Mouse (Mus musculus) left cerebral cortex, adult 11 months (tissue): ENCODE results near the gene Ola1.

Source experiments
- DNase-seq: peaks from one replicate; pipeline ENCODE4 v3.0.0; 2022; ENCODE audit warnings: low spot score

Ola1 gene

DNA sequence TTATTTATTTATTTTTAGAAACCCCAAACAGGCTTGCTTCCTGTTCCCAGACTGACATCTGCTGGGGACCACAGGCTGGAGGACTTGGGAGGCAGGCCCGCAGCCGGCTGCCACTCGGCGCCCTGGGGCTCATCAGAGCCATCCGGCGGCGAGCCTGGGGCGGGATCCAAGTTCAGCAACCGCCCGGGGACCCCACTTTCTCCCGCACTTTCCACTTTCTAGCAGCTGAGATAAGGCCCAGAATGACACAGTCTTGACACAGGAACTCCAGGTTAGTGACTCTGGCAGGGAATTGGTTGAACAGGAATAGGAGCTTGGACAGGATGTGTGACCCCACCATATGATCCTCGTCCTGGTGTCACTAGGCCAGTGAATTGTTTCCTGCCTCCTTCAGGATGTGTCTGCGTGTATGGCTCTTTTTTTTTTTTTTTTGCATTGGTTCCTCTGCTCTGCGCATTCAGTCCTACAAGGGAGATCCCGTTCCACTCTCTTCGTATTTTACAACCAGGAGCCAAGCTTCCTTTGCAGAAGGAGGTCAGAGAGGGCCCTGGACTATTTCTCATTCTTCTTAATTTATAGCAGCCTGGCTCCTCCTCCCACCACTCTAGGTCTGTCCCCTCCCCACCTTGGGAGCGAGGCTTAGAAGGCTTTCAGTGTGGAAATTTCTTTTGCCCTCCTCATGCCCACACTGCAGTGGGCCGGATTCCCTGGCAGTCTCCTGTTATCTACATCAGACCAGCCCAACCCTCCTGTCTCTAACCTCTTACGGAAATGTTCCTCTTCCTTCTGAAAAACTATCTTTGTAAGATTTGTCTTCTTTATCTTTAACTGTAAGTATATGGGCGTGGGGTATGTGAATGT lies 152.2 kb downstream of the Ola1 start:
- DNase-seq = no peak

DNA sequence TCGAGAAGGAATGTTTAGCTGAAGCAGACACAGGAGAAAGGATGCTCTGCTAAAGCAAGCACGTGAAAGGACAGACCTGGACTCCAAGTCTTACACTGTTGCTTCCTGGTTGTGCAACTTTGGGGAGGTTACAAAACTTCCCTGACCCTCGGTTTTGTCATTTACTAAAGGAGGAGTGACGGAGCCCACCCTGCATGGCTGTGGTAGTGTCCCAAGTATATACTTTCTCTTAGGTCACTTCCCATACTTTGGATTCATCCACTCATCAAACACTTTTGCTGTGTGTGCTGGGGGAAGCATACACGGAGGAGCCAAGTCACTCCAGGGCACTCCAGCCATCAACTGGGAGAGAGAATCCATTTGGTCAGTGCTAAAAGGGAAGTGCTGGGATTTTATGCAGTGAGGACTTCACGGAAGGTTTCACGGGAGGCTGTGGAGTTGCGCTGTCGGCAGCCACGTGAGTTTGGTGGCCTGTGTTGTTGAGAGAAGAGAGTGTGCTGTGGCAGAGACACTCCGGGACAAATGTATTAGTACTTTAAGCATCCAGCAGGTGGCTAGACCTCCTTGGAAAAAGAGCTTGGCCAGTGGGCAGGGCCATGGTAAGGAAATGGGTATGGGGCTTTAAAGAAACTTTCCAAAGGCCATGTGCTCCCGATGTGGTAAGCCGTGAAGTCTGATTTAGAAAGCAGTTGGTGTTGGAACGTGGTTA lies 154.7 kb downstream of the Ola1 start:
- no peak for DNase-seq

DNA sequence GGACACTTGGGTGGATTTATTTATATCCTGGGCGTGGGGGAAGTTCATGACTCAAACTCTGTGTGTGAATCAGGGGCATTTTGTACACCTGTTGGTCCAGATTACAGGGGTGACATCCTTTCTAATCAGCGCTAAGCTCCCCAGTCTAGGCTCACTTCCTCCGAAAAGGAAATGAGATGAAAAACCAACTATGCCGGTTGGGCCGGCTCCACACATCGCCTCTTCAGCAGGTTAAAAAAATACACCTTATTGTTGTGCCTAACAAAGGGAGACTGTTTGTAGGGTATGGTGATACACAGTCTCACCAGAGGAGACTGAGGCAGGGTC lies 158.5 kb downstream of the Ola1 start:
- DNase-seq = no peak

DNA sequence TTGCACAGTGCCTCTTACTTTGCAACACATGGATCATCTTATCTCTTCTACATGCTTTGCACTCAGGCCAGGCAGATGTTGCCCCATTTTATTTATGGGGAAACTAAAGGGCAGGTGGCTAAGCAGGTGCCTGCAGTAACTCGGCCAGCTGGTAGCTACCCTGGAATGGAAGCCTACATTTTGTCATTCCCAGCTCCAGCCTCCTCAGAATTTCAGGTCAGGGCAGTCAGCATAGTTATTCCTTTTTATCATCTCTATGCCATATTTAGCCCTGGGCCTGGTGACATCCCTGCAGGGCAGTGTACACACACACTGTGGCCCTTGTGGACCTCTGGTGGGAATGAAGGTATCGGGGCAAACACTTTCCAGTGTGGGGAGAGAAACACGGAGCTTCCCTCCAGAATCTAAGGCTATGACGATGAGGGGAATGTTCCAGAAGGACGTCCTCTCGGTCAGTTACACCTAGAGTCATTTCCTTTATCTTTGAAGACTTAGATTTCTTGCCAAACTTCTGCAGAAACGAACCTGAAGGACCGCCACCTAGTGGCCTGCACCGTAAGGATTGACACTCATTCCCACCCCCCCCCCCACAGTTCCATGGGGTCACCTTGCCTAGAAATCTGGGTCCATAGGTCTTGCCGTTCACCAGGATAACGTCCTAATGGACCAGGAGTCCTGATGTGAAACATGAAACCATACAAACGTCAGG lies 159.0 kb downstream of the Ola1 start:
- no peak for DNase-seq

DNA sequence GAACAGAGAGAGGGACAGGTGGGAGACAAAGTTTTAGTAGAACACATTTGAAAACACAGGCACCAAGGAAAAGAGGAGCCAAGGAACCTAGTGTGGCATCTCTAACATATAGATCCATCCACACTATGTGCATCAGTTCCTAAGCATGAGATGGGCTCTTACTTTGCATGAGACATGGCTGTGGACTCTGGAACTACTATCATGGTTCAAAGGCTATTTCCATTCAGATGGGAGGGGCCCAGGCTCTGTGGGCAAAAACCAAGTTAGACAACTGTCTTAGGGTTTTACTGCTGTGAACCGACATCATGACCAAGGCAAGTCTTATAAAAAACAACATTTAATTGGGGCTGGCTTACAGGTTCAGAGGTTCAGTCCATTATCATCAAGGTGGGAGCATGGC lies 160.4 kb downstream of the Ola1 start:
- no peak for DNase-seq

DNA sequence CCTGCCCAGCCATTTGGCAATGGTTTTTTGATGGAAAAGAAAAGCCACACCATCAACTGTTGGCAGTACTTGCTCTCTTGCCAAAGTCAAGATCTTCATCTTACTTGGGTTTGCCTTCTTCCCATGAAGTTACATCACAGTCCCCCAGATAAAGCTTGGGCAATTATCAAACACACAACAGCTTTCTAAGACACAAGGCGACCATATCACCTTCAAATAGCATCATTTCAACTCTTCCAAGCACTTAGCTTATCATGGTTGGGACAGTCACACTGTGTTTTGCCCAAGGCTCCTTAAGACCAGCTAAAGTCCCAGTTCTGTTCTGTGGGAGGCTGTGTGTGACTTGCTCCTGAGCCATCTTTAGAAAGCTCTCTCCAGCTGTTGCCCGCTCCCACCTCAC lies 161.1 kb downstream of the Ola1 start:
- no peak for DNase-seq

DNA sequence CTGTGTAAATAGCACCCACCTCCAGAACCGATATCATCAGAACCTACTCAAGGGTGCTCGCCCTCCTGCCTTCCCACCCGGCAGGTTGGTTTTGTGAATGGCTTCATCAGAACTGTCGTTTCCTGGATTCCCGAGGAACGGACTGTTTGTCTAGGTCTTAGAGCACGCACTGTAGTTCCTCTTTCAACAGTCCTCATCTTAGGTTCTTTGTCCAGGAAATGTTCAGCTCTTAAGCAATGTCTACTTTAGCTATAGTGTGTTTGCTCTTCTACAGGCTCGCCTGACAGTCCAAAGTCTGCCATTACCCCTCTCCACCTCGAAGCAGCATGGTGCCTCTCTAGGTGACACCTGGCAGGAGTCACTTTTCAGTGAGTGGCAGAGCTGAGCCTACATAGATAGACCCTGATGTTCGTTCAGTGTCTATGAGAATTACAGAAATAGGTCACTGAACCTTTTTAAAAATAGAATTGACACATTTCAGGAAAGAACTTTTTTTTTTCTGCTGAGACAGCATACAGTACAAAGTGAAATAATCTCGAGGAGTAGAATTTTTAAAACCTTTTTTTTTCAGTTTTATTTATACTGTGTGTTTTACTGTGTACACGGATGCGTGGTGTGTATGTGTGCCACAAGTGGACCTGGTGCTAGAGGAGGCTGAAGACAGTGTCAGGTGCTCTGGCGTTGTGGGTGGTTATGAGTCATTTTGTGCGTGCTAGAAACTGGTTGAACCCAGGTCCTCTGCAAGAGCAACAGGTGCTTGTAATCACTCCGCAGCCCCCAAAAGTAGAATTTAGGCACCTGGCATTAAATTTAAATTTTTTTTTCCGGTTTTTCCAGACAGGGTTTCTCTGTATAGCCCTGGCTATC lies 162.4 kb downstream of the Ola1 start:
- DNase-seq = no peak

DNA sequence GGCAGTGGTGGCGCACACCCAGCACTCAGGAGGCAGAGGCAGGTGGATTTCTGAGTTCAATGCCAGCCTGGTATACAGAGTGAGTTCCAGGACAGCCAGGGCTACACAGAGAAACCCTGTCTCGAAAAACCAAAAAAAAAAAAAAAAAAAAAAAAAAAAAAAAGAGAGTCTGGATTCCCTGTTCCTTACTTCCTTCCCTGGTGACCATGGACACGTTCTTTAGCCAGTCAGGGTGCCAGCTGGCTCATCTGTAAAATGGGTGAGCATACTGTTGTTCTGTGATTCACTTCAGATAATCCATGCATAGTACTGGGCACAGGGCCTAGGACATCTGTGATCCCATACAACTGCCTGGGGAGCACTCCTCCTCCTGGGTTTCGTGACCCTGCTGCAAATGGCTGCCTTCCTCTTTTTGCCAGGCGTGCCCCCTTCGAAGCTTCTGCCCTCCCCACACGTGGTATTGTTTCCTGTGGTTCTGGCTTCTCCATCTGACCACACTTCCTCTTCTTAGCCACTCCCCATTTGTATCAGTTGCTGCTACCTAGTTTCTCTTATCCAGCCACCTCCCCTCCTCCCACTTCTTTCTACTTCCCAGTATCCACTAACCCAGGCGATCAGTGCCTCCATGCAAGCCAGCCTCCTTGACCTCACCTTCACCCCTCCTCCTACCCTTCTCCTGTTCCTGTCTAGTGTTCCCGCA lies 164.8 kb downstream of the Ola1 start:
- DNase-seq = no peak

DNA sequence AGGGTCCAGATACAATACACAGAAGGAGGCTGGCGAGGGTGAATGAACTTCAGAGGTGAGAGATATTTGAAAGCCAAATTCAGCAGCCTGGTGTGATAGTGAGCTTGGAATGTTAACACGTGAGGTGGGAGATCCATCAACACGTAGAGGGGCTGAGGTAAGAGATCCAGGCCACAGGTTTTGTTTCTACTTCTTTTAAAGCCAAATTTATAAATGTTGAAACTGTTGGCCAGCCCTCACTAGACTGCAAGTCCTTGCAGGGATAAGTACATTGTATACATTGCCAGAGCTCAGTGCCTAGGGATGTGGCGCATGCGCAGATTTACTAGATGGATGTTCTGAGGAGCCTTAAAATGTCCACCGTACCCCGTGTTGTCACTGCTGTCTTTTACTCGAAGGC lies 168.3 kb downstream of the Ola1 start:
- DNase-seq = no peak

DNA sequence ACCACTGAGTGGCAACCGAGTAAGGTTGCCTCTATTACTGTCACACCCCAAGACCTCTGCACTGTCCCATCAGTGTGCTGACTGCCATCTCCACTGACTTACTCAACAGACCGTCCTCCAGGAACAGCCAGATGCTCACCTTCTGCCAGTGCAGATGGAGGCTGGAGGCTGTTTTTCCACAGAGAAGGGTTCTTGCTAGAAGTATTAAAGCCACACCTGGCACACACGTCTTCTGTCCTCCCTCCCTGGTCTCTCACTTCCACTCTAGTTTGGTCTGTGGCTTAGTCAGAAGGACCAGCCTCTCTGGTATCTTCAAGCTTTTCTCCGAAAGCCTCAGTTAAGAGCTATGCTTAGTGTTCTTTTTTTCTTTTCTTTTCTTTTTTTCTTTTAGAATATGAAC lies 168.7 kb downstream of the Ola1 start:
- DNase-seq = no peak

DNA sequence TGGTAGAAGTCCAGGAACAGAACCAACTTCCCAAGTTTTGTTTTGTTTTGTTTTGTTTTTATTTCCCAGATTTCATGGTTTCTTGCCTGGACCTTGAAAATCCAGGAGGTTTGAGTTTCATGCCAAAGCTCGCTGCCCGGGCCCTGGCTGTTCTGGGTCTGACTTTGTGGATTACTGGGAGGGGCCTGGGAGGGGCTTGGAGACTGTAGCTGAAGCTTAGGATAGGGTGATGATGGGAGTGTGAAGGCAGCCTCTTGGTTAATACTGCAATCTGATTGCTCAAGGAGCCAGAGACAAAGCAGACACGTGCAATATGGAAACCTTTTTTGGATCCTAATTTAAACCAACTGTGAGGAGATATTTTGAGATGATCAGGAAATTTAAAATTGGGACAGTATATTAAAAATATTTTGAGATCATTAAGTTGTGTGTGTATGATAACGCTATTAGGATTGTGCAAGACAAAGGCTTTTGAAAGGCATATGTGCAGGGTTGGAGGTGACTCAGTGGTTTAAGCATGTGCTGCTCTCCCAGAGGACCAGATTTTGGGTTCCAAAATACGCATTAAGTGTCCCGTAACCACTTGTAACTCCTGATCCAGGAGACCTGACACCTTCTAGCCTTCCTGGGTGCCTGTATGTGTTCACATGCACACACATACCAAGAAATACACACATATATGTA lies 169.6 kb downstream of the Ola1 start:
- no peak for DNase-seq

DNA sequence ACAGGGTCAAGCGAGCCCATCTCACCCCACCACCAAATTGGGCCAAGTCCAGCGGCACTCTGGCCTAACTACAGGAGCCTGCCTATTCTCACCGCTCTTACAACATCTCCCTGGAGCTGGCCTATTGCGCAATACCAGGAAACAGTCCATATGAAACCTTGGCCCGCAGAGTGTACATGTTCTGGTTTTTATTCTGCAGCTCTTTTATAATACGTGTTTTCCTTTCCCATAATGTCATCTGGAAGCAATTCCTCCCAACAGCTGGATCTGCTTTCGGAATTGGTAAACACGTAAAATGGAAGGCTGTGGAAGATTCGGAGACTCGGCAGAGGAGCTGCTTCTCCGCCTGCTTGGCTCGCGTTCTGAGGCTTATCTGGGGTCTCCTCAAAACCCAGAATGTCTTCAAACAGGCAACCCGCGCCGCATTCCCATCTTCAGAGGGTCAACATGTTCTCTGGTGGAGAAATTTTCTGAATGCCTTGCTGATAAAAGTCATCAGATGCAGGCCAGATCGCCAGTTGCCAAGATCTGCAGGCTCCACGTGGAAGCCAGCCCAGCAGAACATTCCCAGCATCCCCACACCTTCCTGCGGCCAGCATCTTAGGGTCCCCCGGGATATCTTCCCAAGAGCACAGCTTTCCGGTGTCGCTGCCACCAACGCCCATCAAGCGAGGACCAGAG lies 171.5 kb downstream of the Ola1 start:
- DNase-seq = no peak

DNA sequence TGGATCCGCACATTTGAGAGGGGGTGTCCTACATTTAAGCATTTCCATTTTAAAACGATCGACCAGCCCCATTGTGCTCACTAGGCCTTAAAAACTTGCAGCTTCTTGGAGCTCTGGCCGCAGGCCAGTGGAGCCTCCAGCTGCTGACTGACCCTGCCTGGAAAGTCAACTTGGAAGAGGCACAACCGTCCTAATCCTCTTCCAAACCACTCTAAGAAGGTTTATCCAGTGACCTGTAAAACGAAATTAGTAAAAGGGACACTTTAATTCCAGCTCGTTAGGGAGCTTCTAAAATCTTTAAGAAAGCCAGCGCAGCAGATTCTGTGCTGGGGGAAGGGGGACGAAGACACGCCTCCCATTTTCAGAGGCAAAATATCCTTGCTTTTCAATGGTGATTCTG lies 172.1 kb downstream of the Ola1 start:
- DNase-seq = no peak

DNA sequence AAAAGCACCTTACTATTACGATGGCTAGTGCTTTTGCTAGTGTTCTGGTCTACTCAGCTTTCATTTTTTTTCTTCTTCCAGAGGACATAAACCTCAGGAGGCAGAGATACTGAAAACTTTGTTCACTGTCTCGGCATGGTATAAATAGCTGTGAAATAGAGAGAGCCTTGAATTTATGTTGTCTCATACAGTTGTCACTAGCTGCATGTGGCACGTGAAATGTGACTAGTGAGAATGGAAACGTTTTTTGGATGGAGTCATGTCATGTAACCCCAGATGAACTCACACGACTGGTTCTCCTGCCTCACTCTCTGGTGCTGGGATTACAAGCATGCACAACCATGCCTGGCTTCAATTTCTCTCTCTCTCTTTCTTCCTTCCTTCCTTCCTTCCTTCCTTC lies 173.2 kb downstream of the Ola1 start:
- DNase-seq = no peak
